Mouse (Mus musculus) stomach, embryonic 16.5 days (tissue): Measurements from ENCODE around the gene Gm21992. TPM values are rescaled to one million over a fixed set of nuclear protein-coding genes. Genes with fewer than 3 reads are reported as not detected.
A peak's percentile ranks its signal among the peaks of the same experiment; 100 is the strongest.

Experiments
- ATAC-seq: fragments of 200-750 bp; cut with Nextera tagmentation; 2 replicates; pipeline ENCODE4 v1.8.0; 2017; ENCODE audit warnings: moderate number of reproducible peaks, moderate TSS enrichment; ENCODE audit not compliant: insufficient read depth, low FRiP score
- H3K27ac ChIP-seq: fragments of 300-500 bp; sonication (generic); 2 replicates; pipeline ENCODE4 v1.5.1; 2014; ENCODE audit warnings: low read length
- H3K27me3 ChIP-seq: fragments of 300-500 bp; sonication (generic); 2 replicates; pipeline ENCODE4 v1.6.1; 2014; ENCODE audit warnings: low read length, control low read depth, mixed read lengths; ENCODE audit not compliant: control insufficient read depth, insufficient read depth
- H3K36me3 ChIP-seq: fragments of 300-500 bp; sonication (generic); 2 replicates; pipeline ENCODE4 v1.6.1; 2014; ENCODE audit warnings: low read length; ENCODE audit not compliant: control insufficient read depth, insufficient read depth
- H3K4me1 ChIP-seq: fragments of 300-500 bp; sonication (generic); 2 replicates; pipeline ENCODE4 v1.6.1; 2014; ENCODE audit warnings: low read length, control low read depth, mixed read lengths; ENCODE audit not compliant: control insufficient read depth, insufficient read depth
- H3K4me2 ChIP-seq: fragments of 300-500 bp; sonication (generic); 2 replicates; pipeline ENCODE4 v1.6.1; 2014; ENCODE audit warnings: low read depth, low read length, mixed read lengths
- H3K4me3 ChIP-seq: fragments of 300-500 bp; sonication (generic); replicated peaks from 2 replicates; pipeline ENCODE4 v1.5.1; 2014; ENCODE audit warnings: mild to moderate bottlenecking, low read length
- H3K9ac ChIP-seq: fragments of 300-500 bp; sonication (generic); 2 replicates; pipeline ENCODE4 v1.6.1; 2014; ENCODE audit warnings: low read length
- H3K9me3 ChIP-seq: fragments of 300-500 bp; sonication (generic); replicated peaks from 2 replicates; pipeline ENCODE4 v1.6.1; 2016; ENCODE audit warnings: low read length, control low read depth; ENCODE audit not compliant: control insufficient read depth
- WGBS: fragments of 180-500 bp; shearing (Covaris S2); extraction: QIAGEN DNeasy Blood & Tissue Kit; methylation state at CpG from one replicate; pipeline ENCODE4 v1.1.7; 2014; 5-methylcytosine and 5-hydroxymethylcytosine counted together
- polyA plus RNA-seq: library from polyadenylated mRNA; unstranded; fragments of >200 nt; fragmentation: Nextera tagmentation; extraction: Ambion mirVana; gene quantifications from 2 replicates; pipeline ENCODE4 v1.2.1, GENCODE M21; 2015

Gm21992 gene
- polyA plus RNA-seq, 1 experiment from 2014 or later = 32.1 TPM

GRCm38 (mm10) chr19:4713886-4714285, 97.5 kb downstream of the Gm21992 start:
- no peak overlapping the region for H3K4me3 ChIP-seq
- 63% methylated on average over 3 of the region's 3 CpGs for WGBS
- H3K36me3 ChIP-seq = no peaks in the 10 kb centered on the region
- ATAC-seq = no peak
- no peak overlapping the region for H3K27ac ChIP-seq
- H3K9ac ChIP-seq = no peak overlapping the region
- H3K9me3 ChIP-seq = no peaks in the 10 kb centered on the region
- peaks cover 9% of the 10 kb centered on the region for H3K4me1 ChIP-seq
- peaks cover 43% of the 10 kb centered on the region for H3K27me3 ChIP-seq
- H3K4me2 ChIP-seq = no peak overlapping the region

- no peak for ATAC-seq
- H3K4me2 ChIP-seq = peak overlapping the region; percentile 100
- WGBS = 47% methylated on average over 13 of the region's 13 CpGs
- H3K9ac ChIP-seq = no peak overlapping the region
- H3K27me3 ChIP-seq = peaks cover 43% of the 10 kb centered on the region
- no peak overlapping the region for H3K27ac ChIP-seq
- H3K9me3 ChIP-seq = no peaks in the 10 kb centered on the region
- H3K4me3 ChIP-seq = peak overlapping the region; percentile 57
- peaks cover 7% of the 10 kb centered on the region for H3K4me1 ChIP-seq
- no peaks in the 10 kb centered on the region for H3K36me3 ChIP-seq
Observed at GRCm38 (mm10) chr19:4712781-4713526, 98.5 kb downstream of the Gm21992 start.

GRCm38 (mm10) chr19:4712156-4712780, 99.1 kb downstream of the Gm21992 start:
- Histone ChIP-seq H3K36me3 (no peaks in the 10 kb centered on the region), H3K4me3 (peak overlapping the region; percentile 57), H3K9ac (peak overlapping the region; percentile 73), H3K27me3 (peaks cover 43% of the 10 kb centered on the region), H3K4me2 (peak overlapping the region; percentile 100), H3K4me1 (peaks cover 7% of the 10 kb centered on the region), H3K27ac (no peak overlapping the region), H3K9me3 (no peaks in the 10 kb centered on the region)
- 1% methylated on average over 53 of the region's 60 CpGs for WGBS
- peak; percentile 50; the same call in 1 of the 2 replicates for ATAC-seq

GRCm38 (mm10) chr19:4711601-4712155, 99.7 kb downstream of the Gm21992 start:
- no peaks in the 10 kb centered on the region for H3K9me3 ChIP-seq
- H3K4me1 ChIP-seq = peaks cover 7% of the 10 kb centered on the region
- ATAC-seq = peak; percentile 44; the same call in 1 of the 2 replicates
- H3K9ac ChIP-seq = peak overlapping the region; percentile 73
- H3K27ac ChIP-seq = no peak overlapping the region
- H3K36me3 ChIP-seq = no peaks in the 10 kb centered on the region
- WGBS = 2% methylated on average over 38 of the region's 65 CpGs
- H3K4me3 ChIP-seq = peak overlapping the region; percentile 57
- H3K4me2 ChIP-seq = peak overlapping the region; percentile 100
- H3K27me3 ChIP-seq = peaks cover 43% of the 10 kb centered on the region

GRCm38 (mm10) chr19:4711098-4711600, 100.3 kb downstream of the Gm21992 start, which contains the start of gene Sptbn2:
Sptbn2 (plus strand) TSS chr19:4711167.
- H3K36me3 ChIP-seq = no peaks in the 10 kb centered on the region
- no peaks in the 10 kb centered on the region for H3K9me3 ChIP-seq
- H3K27me3 ChIP-seq = peaks cover 43% of the 10 kb centered on the region
- peaks cover 7% of the 10 kb centered on the region for H3K4me1 ChIP-seq
- H3K27ac ChIP-seq = no peak within 1 kb of the TSS
- WGBS = 18% methylated on average over 13 of the region's 13 CpGs
- peak within 1 kb of the TSS; percentile 100 for H3K4me2 ChIP-seq
- peak within 1 kb of the TSS; percentile 57 for H3K4me3 ChIP-seq
- peak within 1 kb of the TSS; percentile 73 for H3K9ac ChIP-seq
- ATAC-seq = no peak

- H3K36me3 ChIP-seq = no peaks in the 10 kb centered on the region
- WGBS = 80% methylated on average over 10 of the region's 10 CpGs
- no peaks in the 10 kb centered on the region for H3K9me3 ChIP-seq
- no peak for ATAC-seq
- peaks cover 34% of the 10 kb centered on the region for H3K27me3 ChIP-seq
- H3K27ac ChIP-seq = no peak overlapping the region
- no peak overlapping the region for H3K4me3 ChIP-seq
- no peak overlapping the region for H3K4me2 ChIP-seq
- peaks cover 7% of the 10 kb centered on the region for H3K4me1 ChIP-seq
- no peak overlapping the region for H3K9ac ChIP-seq
Observed at GRCm38 (mm10) chr19:4708765-4709164, 102.6 kb downstream of the Gm21992 start.

- no peak overlapping the region for H3K27ac ChIP-seq
- no peak for ATAC-seq
- H3K4me2 ChIP-seq = no peak overlapping the region
- H3K36me3 ChIP-seq = no peaks in the 10 kb centered on the region
- H3K4me3 ChIP-seq = no peak overlapping the region
- H3K9me3 ChIP-seq = no peaks in the 10 kb centered on the region
- H3K4me1 ChIP-seq = 0 out of 2 replicates have a peak, but pooled peaks cover 7% of the 10 kb centered on the region
- 35% methylated on average over 7 of the region's 7 CpGs for WGBS
- H3K27me3 ChIP-seq = peaks cover 17% of the 10 kb centered on the region
- H3K9ac ChIP-seq = no peak overlapping the region
Observed at GRCm38 (mm10) chr19:4701221-4701620, 110.2 kb downstream of the Gm21992 start.

GRCm38 (mm10) chr19:4700656-4701055, 110.8 kb downstream of the Gm21992 start:
- H3K9ac ChIP-seq = no peak overlapping the region
- H3K27me3 ChIP-seq = peaks cover 17% of the 10 kb centered on the region
- no peaks in the 10 kb centered on the region for H3K9me3 ChIP-seq
- no peak overlapping the region for H3K4me3 ChIP-seq
- H3K4me2 ChIP-seq = no peak overlapping the region
- no peaks in the 10 kb centered on the region for H3K36me3 ChIP-seq
- WGBS = 64% methylated on average over 8 of the region's 8 CpGs
- H3K27ac ChIP-seq = no peak overlapping the region
- 0 out of 2 replicates have a peak, but pooled peaks cover 7% of the 10 kb centered on the region for H3K4me1 ChIP-seq
- ATAC-seq = no peak

GRCm38 (mm10) chr19:4699821-4700220, 111.6 kb downstream of the Gm21992 start:
- H3K4me2 ChIP-seq = no peak overlapping the region
- H3K27ac ChIP-seq = no peak overlapping the region
- H3K36me3 ChIP-seq = no peaks in the 10 kb centered on the region
- no peaks in the 10 kb centered on the region for H3K9me3 ChIP-seq
- H3K4me1 ChIP-seq = 0 out of 2 replicates have a peak, but pooled peaks cover 7% of the 10 kb centered on the region
- WGBS = 48% methylated on average over 5 of the region's 5 CpGs
- ATAC-seq = no peak
- peaks cover 17% of the 10 kb centered on the region for H3K27me3 ChIP-seq
- no peak overlapping the region for H3K4me3 ChIP-seq
- H3K9ac ChIP-seq = no peak overlapping the region
